Mouse (Mus musculus) layer of hippocampus, postnatal 14 days (tissue): ENCODE data around the gene Gm9857. TPM values are rescaled to one million over a fixed set of nuclear protein-coding genes. Genes with fewer than 3 reads are reported as not detected.

ENCODE experiments used
- total RNA-seq, 2 experiments: library from RNA; stranded (reverse); gene quantifications; 2 replicates each; pipeline ENCODE4 v1.2.3; 2021

Gm9857 gene
- total RNA-seq, 2 experiments from 2014 or later, result not detected

Other genes starting within 250 kb of the Gm9857 start
- 10 to 100 TPM; 16.1 to 18.0 TPM for gene Gpsm2, start 218.1 kb downstream of the Gm9857 start, total RNA-seq
- under 1 TPM in 1 of 2 experiments, not detected in 1; 0.14 TPM for gene Aknad1, start 200.8 kb downstream of the Gm9857 start, total RNA-seq
- 10 to 100 TPM; 26.7 to 33.5 TPM for gene Stxbp3, start 99.9 kb downstream of the Gm9857 start, total RNA-seq
- under 1 TPM in 1 of 2 experiments, not detected in 1; 0.12 TPM for gene Fndc7, start 50.4 kb downstream of the Gm9857 start, total RNA-seq
- gene Prpf38b, start 28.7 kb downstream of the Gm9857 start, total RNA-seq, result 10 to 100 TPM; 46.4 to 52.6 TPM
- 1 to 10 TPM; 2.0 to 2.2 TPM for gene Henmt1, start 572 bp downstream of the Gm9857 start, total RNA-seq
- 10 to 100 TPM; 41.6 to 41.9 TPM for gene Fam102b, start 87.2 kb upstream of the Gm9857 start, total RNA-seq
- gene Slc25a54, start 140.0 kb upstream of the Gm9857 start, total RNA-seq, result not detected
- 1 to 10 TPM; 4.1 to 4.3 TPM for gene Slc25a24, start 182.7 kb upstream of the Gm9857 start, total RNA-seq